Mouse (Mus musculus): ENCODE results near the gene Slc7a7.

DNA sequence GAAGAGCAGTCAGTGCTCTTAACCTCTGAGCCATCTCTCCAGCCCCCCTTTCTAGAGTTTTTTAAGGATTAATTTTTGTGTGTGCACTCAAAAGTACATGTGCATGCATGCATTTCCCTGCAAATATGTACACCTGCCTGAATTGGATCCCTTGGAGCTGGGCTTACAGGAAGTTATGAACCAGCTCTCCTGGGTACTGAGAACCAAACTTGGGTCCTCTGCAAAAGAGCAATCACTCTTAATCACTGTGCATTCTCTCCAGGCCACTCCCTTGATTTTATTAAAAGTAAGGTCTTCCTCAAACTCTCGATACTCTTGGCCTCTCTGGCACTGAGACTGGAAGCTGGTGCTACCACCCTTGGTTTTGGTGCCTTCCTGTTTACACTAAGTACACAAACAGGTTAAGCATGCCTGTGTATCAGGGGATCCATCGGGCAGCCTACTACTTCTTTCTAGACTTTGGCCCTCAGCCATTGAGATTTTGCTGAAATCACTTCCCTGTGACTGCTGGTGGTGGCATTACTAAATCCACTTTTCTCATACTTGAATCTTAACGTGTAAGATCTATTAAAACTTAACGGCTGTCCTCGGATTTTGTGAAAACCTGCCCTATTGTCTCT is 52.4 kb downstream of the Slc7a7 start:
- no peak for TF ChIP-seq ETS1 (IDR thresholded peaks at IDR 0.05; ENCODE audit: low read depth, low read length)
- 0 out of 4 replicates have a peak, but pooled peaks of 1 of the 2 experiments have one; percentile 30 for TF ChIP-seq POLR2A (IDR thresholded peaks at IDR 0.05; ENCODE audit: control insufficient read depth in 1 of 2, insufficient read depth in 1 of 2, low read depth in 1 of 2, low read length in 2 of 2, poor library complexity in 1 of 2)
- TF ChIP-seq CTCF (IDR thresholded peaks at IDR 0.05 in 2 of 3, conservative IDR thresholded peaks at IDR 0.05 in 1 of 3; ENCODE audit: control insufficient read depth in 1 of 3, insufficient read depth in 1 of 3, low read depth in 2 of 3, low read length in 3 of 3, poor library complexity in 1 of 3, severe bottlenecking in 1 of 3): no peak
- no peak for TF ChIP-seq SMC3 (IDR thresholded peaks at IDR 0.05; ENCODE audit: low read depth, low read length)
